Mouse (Mus musculus) cerebellum, adult 18-20 months (tissue): Measurements from ENCODE around the gene Fam173a.
"Not testable (repeated sequence)": the region's sequence is repeated elsewhere in the genome, so short reads cannot be mapped to it uniquely, and the experiment has no call there.

Experiments
- DNase-seq, 2 experiments: peaks; one replicate each; pipeline ENCODE4 v3.0.0; 2021

Fam173a gene

DNA sequence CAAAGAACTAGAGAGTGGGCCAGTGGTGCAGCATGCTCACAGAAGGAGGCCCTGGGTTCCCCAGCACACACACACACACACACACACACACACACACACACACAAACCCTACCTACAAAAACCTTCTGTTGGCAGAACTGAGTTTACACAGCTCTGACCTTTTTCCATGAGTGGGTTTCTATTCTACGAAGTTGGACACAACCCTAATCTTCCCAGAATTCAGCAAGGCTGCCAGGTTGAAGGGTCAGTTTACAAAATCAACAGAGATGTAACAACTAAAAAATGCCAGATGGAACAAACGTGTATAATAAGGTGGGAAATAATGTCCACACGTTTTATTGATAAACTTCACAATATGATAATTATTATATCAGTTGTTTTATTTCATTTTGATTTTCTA is 35.0 kb downstream of the Fam173a start:
- DNase-seq, result no peak

DNA sequence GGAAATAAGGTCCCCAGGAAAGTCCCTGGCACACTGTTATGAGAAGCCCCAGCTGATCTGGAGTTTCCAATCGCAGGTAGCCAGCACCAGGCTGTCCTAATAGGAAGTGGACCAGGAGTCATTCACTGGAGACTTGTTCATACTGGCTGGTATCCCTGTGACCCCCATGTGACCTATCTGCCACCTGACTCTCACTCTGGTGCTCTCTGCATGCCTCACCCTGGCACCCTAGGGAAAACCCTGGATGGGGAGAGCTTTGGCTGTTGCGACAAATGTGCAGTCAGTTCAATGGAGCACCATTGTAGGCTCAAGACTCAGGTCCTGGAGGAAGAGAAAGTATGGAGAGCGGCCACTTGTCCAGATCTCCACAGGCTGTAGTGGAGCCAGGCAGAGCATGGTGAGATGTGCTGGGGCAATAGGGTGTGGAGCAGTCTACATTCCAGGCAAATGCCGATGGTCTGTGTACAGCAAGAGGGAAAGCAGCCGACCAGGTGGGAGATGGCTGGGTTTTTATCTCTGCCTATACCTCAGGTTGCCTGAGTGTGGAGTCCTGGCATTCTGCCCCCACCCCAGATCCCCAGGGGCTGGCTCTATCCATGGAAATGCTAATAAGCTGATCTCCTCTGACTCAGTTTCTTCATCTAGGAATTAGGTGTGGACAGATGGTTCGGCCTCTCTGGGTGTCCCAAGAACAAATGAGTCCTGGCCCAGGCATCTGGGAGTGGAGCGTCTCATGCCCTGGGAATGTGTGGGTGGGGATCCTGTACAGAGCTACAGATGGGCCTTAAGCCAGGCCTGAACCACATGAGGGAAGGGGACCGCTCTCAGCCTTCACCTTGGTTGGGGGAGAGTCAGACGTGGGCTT is 36.1 kb downstream of the Fam173a start:
- no peak for DNase-seq

DNA sequence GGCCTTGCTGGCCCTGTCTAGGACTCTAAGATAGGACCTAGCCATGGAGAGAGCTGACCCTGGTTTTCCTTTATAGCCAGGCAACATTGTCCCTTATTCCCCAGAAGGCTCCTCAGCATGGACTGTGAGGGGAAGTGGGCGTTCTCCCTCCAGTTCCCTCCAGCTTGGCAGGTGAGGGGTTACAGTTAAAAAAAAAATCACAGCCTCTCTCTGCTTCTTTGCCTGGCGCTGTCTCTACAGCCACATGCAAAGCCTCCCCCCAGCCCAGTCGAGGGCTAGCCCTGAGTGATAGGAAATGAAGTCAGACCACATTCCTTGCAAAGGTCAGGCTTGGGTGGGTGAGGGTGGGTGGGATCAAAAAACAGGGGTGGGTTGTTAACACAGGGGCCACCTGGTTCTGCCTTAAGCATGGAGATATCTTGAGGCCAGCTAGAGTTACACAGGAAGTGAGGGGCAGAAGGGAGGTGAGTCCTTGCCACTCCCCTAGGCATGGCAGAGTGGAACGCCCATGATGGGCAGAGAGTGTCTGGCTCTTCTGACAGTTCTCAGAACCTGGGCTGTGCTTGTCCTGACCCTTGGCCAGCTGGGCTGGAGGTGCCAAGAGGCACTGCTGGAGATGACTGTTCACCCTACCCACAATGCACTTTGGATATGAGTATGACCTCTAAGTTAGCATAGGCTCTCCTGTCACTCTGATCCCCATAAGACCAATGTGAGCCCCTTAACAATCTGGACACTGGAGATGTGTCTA is 36.9 kb downstream of the Fam173a start:
- DNase-seq, result no peak

DNA sequence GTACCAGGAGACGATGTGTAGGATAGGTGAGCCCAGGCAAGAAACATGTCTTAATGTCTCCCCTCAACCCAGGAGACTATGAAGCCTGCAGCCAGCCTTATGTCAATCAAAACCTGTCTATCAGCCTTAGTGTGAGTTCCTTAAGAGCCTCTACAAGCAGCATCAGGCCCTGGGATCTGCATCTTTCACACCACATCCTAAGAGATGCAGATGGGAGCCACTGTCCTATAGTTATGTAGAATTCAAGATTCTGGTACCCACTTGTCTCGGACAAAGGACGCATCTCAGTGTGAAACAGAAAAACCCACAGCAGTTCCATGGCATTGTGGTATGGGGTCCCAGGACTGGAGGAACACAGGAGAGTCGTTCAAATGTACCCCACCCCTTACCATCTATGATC is 37.6 kb downstream of the Fam173a start:
- no peak for DNase-seq

DNA sequence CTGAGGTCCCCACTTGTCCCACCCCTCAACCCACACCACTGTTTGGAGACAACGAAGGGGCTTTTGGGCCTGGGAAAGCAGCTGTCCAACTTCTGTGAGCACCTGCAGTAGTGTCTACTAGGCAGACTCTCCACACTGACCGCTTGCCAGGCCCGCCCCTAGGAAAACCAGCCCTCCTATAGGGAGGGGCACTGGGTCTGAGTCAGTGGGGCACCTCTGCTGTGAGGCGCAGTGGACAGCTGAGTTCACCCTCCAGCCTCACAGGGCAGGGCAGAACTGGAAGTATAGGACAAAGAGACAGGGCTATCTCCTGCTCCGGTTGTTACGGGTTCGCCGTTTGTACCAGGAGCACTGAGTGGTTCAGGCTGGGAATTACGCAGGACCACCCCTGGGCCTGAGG is 38.5 kb downstream of the Fam173a start, which contains the start of gene Msln:
TSS of gene Msln (minus strand) at position 138 of the 400 bp plus-strand sequence.
- no peak for DNase-seq

DNA sequence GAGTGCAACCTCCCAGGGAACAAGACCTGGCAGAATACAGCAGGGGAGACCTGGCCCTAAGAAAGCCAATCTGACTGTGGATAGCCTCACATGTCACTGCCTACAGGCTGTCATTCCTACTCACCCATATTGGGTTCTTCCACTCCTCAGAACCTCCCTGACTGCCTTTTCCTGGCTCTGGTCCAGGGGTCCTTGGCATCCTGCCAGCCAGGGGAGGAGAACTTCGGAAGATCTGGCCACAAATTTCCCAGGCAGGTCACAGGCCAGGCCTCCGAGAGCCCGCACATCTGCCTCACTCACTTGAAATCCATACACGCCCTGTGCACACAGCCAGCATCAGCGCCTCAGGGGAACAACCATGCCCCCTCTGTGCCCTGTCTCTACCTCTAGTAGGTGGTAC is 41.3 kb downstream of the Fam173a start:
- DNase-seq, result no peak

DNA sequence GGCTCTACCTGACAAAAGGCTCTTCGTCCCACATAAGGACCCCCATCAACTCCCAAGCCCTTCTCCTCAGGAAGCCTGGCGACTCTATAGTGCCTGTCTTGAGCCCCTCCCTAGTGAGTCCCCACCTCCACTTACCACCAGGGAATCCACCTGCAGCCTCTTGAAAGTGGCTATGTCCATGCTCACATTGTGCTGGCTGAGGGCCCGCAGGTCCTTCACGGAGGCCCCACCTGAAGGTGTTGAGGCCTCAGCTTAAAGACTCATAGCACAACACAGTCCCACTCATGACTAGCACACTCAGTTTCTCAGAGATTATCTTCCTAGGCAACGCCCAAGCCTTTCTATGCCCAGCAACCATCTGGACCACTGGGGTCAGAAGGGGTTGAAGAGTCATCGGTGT is 43.4 kb downstream of the Fam173a start:
- no peak for DNase-seq

DNA sequence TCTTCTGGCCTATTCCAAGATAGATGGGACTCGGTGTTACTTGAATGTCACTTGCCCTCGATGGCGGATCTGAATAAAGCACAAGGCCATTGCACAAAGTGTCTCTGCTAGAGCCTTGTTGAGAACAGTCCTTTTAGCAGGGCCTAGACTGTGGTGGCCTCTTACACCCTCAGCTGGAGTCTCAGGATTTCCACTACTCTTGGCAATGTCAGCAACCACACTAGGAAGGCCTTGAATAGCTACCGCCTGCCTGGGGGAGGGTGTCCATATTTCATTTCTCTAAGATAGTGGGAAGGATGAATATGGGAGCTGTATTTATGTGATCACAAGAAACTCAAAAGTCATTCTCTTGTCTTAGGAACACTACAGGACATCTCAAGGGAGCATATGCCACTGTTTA is 44.5 kb downstream of the Fam173a start:
- DNase-seq, result no peak

DNA sequence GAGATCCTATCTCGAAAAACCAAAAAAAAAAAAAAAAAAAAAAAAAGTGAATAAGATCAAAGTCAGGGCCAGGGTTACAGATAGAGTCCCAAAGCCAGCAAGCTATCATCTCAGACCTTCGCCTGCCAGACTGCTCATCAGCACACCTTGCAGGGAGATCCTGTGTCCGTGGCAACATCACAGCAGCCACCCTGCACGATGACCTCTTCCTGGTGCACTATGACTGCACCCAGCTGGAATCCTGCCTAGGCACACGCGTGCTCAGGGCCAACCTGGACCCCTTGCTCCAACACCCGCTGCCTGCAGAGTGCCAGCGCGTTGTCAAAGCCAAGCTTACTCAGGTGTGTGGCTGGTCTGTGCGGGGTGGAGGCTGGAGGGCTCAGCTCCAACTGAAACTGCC is 48.4 kb downstream of the Fam173a start:
- no peak for DNase-seq

DNA sequence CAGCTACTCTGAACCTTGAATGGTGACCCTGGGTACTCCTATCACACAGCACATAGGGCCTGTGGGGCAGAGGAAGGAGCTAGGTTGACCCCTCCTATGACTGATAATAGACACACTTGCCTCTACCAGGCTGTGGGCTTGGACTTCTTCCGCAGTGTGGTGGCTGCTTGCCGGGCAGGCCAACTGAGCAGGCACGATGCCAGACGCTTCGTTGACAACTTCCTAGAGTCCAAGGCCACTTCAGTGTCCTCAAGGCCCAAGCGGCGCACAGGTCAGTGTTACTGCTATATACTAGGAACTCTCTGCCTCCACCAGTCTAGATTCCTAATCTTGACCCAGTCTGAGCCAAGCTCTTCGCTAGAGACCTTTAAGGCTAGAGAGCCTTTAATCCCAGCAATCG is 48.9 kb downstream of the Fam173a start:
- DNase-seq, result no peak

DNA sequence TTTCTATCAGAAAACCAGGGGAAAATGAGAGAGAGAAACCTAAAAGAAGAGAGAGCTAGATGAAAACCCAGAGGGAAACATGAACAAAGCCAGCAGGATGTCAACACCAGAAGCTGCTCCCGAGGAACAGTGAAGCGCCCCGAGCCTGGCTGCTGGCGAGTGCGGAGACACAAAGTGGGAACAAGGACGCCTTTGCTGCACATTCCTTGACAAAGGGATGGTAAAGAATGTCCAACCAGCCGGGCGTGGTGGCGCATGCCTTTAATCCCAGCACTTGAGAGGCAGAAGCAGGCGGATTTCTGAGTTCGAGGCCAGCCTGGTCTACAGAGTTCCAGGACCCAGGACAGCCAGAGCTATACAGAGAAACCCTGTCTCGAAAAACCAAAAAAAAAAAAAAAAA is 51.2 kb downstream of the Fam173a start:
- DNase-seq, result not testable (repeated sequence)
